Mouse (Mus musculus): Measurements from ENCODE around the gene Gfer.

DNA sequence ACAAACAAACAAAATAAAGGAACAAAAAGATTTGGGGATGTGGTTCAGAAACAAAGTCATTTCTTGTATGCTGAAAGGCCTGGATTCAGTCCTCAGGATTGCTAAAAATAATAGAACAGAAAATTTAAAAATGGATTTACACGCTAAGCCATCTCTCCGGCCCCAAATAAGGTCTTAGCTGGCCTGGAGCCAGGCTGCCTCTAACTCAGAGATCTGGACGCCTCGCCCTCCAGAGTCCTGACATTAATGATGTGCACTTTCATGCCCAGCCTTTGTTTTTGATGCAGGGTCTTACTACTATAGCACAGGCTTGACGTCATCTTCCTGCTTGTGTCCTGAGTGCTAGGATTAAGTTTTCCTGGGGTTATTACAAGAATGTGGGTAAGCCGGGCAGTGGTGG lies 33.1 kb upstream of the Gfer start:
- TF ChIP-seq POLR2A (IDR thresholded peaks at IDR 0.05; ENCODE audit: insufficient read depth, low read depth, low read length) (no peak), CTCF (IDR thresholded peaks at IDR 0.05; ENCODE audit: insufficient read depth, low read depth, low read length) (no peak)

All from olfactory bulb, adult 2 months (tissue).